Mouse (Mus musculus) hindbrain, embryonic 15.5 days (tissue): ENCODE measurements at regions not wholly inside any gene's neighbourhood (a gene's known extent, or its start where the extent isn't known, plus 50 kb on each side); places are given as distances from the start of the nearest gene placed in this dataset.

Source experiments
- ATAC-seq: fragments of 200-750 bp; cut with Nextera tagmentation; 2 replicates; pipeline ENCODE4 v1.8.0; 2017; ENCODE audit warnings: low read depth, moderate number of reproducible peaks, moderate TSS enrichment; ENCODE audit not compliant: low FRiP score
- H3K27ac ChIP-seq: fragments of 300-500 bp; sonication (generic); replicated peaks from 2 replicates; pipeline ENCODE4 v1.5.1; 2015; ENCODE audit warnings: mild to moderate bottlenecking, inconsistent platforms
- H3K27me3 ChIP-seq: fragments of 300-500 bp; sonication (generic); 2 replicates; pipeline ENCODE4 v1.6.1; 2015; ENCODE audit warnings: control low read depth, inconsistent platforms
- H3K36me3 ChIP-seq: fragments of 300-500 bp; sonication (generic); 2 replicates; pipeline ENCODE4 v1.6.1; 2015; ENCODE audit warnings: control low read depth, inconsistent platforms
- H3K4me1 ChIP-seq: fragments of 300-500 bp; sonication (generic); replicated peaks from 2 replicates; pipeline ENCODE4 v1.6.1; 2015; ENCODE audit warnings: control low read depth, inconsistent platforms
- H3K4me2 ChIP-seq: fragments of 300-500 bp; sonication (generic); 2 replicates; pipeline ENCODE4 v1.6.1; 2015; ENCODE audit warnings: moderate library complexity, mild to moderate bottlenecking, inconsistent platforms
- H3K4me3 ChIP-seq: fragments of 300-500 bp; sonication (generic); 2 replicates; pipeline ENCODE4 v1.5.1; 2015; ENCODE audit warnings: mild to moderate bottlenecking, inconsistent platforms
- H3K9ac ChIP-seq: fragments of 300-500 bp; sonication (generic); 2 replicates; pipeline ENCODE4 v1.6.1; 2015; ENCODE audit warnings: inconsistent platforms
- H3K9me3 ChIP-seq: fragments of 300-500 bp; sonication (generic); 2 replicates; pipeline ENCODE4 v1.6.1; 2016; ENCODE audit warnings: control low read depth, inconsistent platforms
- WGBS: fragments of 180-500 bp; shearing (Covaris S2); methylation state at CpG from one replicate; pipeline ENCODE4 v1.1.7; 2015; 5-methylcytosine and 5-hydroxymethylcytosine counted together

- no peak overlapping the region for H3K27ac ChIP-seq
- no peaks in the 10 kb centered on the region for H3K9me3 ChIP-seq
- H3K4me2 ChIP-seq = 0 out of 2 replicates have a peak overlapping the region, but pooled peaks have one; percentile 3
- H3K4me1 ChIP-seq = no peaks in the 10 kb centered on the region
- H3K9ac ChIP-seq = no peak overlapping the region
- 0 out of 2 replicates have a peak, but pooled peaks cover 5% of the 10 kb centered on the region for H3K27me3 ChIP-seq
- ATAC-seq = no peak
- no peak overlapping the region for H3K4me3 ChIP-seq
- 24% methylated on average over 13 of the region's 13 CpGs for WGBS
- H3K36me3 ChIP-seq = no peaks in the 10 kb centered on the region
Observed at GRCm38 (mm10) chr4:131100796-131101156, 156.6 kb downstream of the Matn1 start.

GRCm38 (mm10) chr4:131102163-131102562, 158.0 kb downstream of the Matn1 start:
- Histone ChIP-seq H3K36me3 (no peaks in the 10 kb centered on the region), H3K4me2 (no peak overlapping the region), H3K27ac (no peak overlapping the region), H3K9me3 (no peaks in the 10 kb centered on the region), H3K27me3 (0 out of 2 replicates have a peak, but pooled peaks cover 5% of the 10 kb centered on the region), H3K4me3 (no peak overlapping the region), H3K9ac (no peak overlapping the region), H3K4me1 (peaks cover 5% of the 10 kb centered on the region; the same call in 1 of the 2 replicates)
- 71% methylated on average over 4 of the region's 4 CpGs for WGBS
- ATAC-seq = no peak

- Histone ChIP-seq H3K4me2 (0 out of 2 replicates have a peak overlapping the region, but pooled peaks have one; percentile 5), H3K36me3 (no peaks in the 10 kb centered on the region), H3K27ac (0 out of 2 replicates have a peak overlapping the region, but pooled peaks have one; percentile 21), H3K9me3 (no peaks in the 10 kb centered on the region), H3K4me3 (no peak overlapping the region), H3K27me3 (0 out of 2 replicates have a peak, but pooled peaks cover 2% of the 10 kb centered on the region), H3K4me1 (peaks cover 17% of the 10 kb centered on the region), H3K9ac (no peak overlapping the region)
- WGBS = 38% methylated on average over 13 of the region's 13 CpGs
- peak; percentile 39; the same call in 1 of the 2 replicates for ATAC-seq
Observed at GRCm38 (mm10) chr4:131107127-131107857, 163.1 kb downstream of the Matn1 start.

- Histone ChIP-seq H3K4me2 (no peak overlapping the region), H3K4me3 (no peak overlapping the region), H3K27me3 (no peaks in the 10 kb centered on the region), H3K36me3 (no peaks in the 10 kb centered on the region), H3K27ac (no peak overlapping the region), H3K9me3 (no peaks in the 10 kb centered on the region), H3K9ac (no peak overlapping the region), H3K4me1 (peaks cover 19% of the 10 kb centered on the region)
- ATAC-seq = no peak
- 60% methylated on average over 6 of the region's 6 CpGs for WGBS
Observed at GRCm38 (mm10) chr4:131112536-131112935, 168.4 kb downstream of the Matn1 start.

- Histone ChIP-seq H3K4me1 (peaks cover 15% of the 10 kb centered on the region), H3K36me3 (no peaks in the 10 kb centered on the region), H3K27me3 (no peaks in the 10 kb centered on the region), H3K9me3 (no peaks in the 10 kb centered on the region), H3K9ac (no peak overlapping the region), H3K4me2 (no peak overlapping the region), H3K27ac (peak overlapping the region; percentile 37; the same call in 1 of the 2 replicates), H3K4me3 (no peak overlapping the region)
- ATAC-seq = peak; percentile 27; the same call in 1 of the 2 replicates
- 28% methylated on average over 10 of the region's 10 CpGs for WGBS
Observed at GRCm38 (mm10) chr4:131113727-131114303, 169.6 kb downstream of the Matn1 start.

- H3K36me3 ChIP-seq = no peaks in the 10 kb centered on the region
- 13% methylated on average over 5 of the region's 5 CpGs for WGBS
- no peaks in the 10 kb centered on the region for H3K27me3 ChIP-seq
- no peak overlapping the region for H3K9ac ChIP-seq
- no peak for ATAC-seq
- H3K4me1 ChIP-seq = peaks cover 11% of the 10 kb centered on the region
- H3K27ac ChIP-seq = no peak overlapping the region
- H3K4me3 ChIP-seq = no peak overlapping the region
- H3K9me3 ChIP-seq = no peaks in the 10 kb centered on the region
- H3K4me2 ChIP-seq = no peak overlapping the region
Observed at GRCm38 (mm10) chr4:131115247-131115646, 171.1 kb downstream of the Matn1 start.

- no peaks in the 10 kb centered on the region for H3K9me3 ChIP-seq
- no peak overlapping the region for H3K27ac ChIP-seq
- WGBS = 61% methylated on average over 4 of the region's 4 CpGs
- ATAC-seq = no peak
- H3K27me3 ChIP-seq = no peaks in the 10 kb centered on the region
- H3K4me2 ChIP-seq = no peak overlapping the region
- no peak overlapping the region for H3K4me3 ChIP-seq
- H3K4me1 ChIP-seq = peaks cover 5% of the 10 kb centered on the region
- H3K9ac ChIP-seq = no peak overlapping the region
- no peaks in the 10 kb centered on the region for H3K36me3 ChIP-seq
Observed at GRCm38 (mm10) chr4:131118586-131118985, 174.4 kb downstream of the Matn1 start.

GRCm38 (mm10) chr4:131119621-131120020, 175.4 kb downstream of the Matn1 start:
- Histone ChIP-seq H3K4me3 (no peak overlapping the region), H3K27me3 (no peaks in the 10 kb centered on the region), H3K36me3 (no peaks in the 10 kb centered on the region), H3K9ac (no peak overlapping the region), H3K4me1 (no peaks in the 10 kb centered on the region), H3K27ac (no peak overlapping the region), H3K4me2 (no peak overlapping the region), H3K9me3 (no peaks in the 10 kb centered on the region)
- 86% methylated on average over 2 of the region's 2 CpGs for WGBS
- no peak for ATAC-seq

GRCm38 (mm10) chr4:131120680-131121079, 176.5 kb downstream of the Matn1 start:
- no peaks in the 10 kb centered on the region for H3K4me1 ChIP-seq
- no peak overlapping the region for H3K4me3 ChIP-seq
- no peak overlapping the region for H3K27ac ChIP-seq
- H3K9ac ChIP-seq = no peak overlapping the region
- ATAC-seq = peak; percentile 19; the same call in 1 of the 2 replicates
- no peaks in the 10 kb centered on the region for H3K9me3 ChIP-seq
- H3K27me3 ChIP-seq = no peaks in the 10 kb centered on the region
- no peaks in the 10 kb centered on the region for H3K36me3 ChIP-seq
- WGBS = 75% methylated on average over 5 of the region's 5 CpGs
- H3K4me2 ChIP-seq = no peak overlapping the region

GRCm38 (mm10) chr4:131125975-131126374, 181.8 kb downstream of the Matn1 start:
- Histone ChIP-seq H3K9ac (no peak overlapping the region), H3K4me2 (no peak overlapping the region), H3K4me3 (no peak overlapping the region), H3K27me3 (no peaks in the 10 kb centered on the region), H3K9me3 (no peaks in the 10 kb centered on the region), H3K36me3 (no peaks in the 10 kb centered on the region), H3K4me1 (no peaks in the 10 kb centered on the region), H3K27ac (no peak overlapping the region)
- 23% methylated on average over 7 of the region's 7 CpGs for WGBS
- no peak for ATAC-seq

GRCm38 (mm10) chr4:131126901-131127300, 182.7 kb downstream of the Matn1 start:
- H3K36me3 ChIP-seq = no peaks in the 10 kb centered on the region
- no peak overlapping the region for H3K4me2 ChIP-seq
- ATAC-seq = no peak
- 91% methylated on average over 6 of the region's 6 CpGs for WGBS
- no peaks in the 10 kb centered on the region for H3K4me1 ChIP-seq
- no peaks in the 10 kb centered on the region for H3K27me3 ChIP-seq
- no peak overlapping the region for H3K9ac ChIP-seq
- H3K4me3 ChIP-seq = no peak overlapping the region
- H3K9me3 ChIP-seq = no peaks in the 10 kb centered on the region
- no peak overlapping the region for H3K27ac ChIP-seq

- no peak; the same call in 1 of the 2 replicates for ATAC-seq
- Histone ChIP-seq H3K4me2 (no peak overlapping the region), H3K9me3 (no peaks in the 10 kb centered on the region), H3K36me3 (no peaks in the 10 kb centered on the region), H3K27me3 (no peaks in the 10 kb centered on the region), H3K27ac (no peak overlapping the region), H3K9ac (no peak overlapping the region), H3K4me3 (no peak overlapping the region), H3K4me1 (no peaks in the 10 kb centered on the region)
- WGBS = 35% methylated on average over 3 of the region's 3 CpGs
Observed at GRCm38 (mm10) chr4:131128646-131129045, 184.5 kb downstream of the Matn1 start.
